Mouse (Mus musculus): ENCODE results near the gene Psph.

- TF ChIP-seq POLR2A (IDR thresholded peaks at IDR 0.05; ENCODE audit: low read depth, low read length): no peak
- no peak for TF ChIP-seq CTCF (conservative IDR thresholded peaks at IDR 0.05 in 1 of 2, IDR thresholded peaks at IDR 0.05 in 1 of 2; ENCODE audit: low read depth in 2 of 2, low read length in 2 of 2)
- TF ChIP-seq ZC3H11A (IDR thresholded peaks at IDR 0.05; ENCODE audit: low read depth, low read length): no peak
- no peak for TF ChIP-seq USF1 (IDR thresholded peaks at IDR 0.05; ENCODE audit: low read depth, low read length)
Measured at GRCm38 (mm10) chr5:129744050-129744449, 43.2 kb downstream of the Psph start.

Measured in CH12.LX (cell line).